ENCODE assay signal across 28 mouse cellular contexts in the genomic region with DNA sequence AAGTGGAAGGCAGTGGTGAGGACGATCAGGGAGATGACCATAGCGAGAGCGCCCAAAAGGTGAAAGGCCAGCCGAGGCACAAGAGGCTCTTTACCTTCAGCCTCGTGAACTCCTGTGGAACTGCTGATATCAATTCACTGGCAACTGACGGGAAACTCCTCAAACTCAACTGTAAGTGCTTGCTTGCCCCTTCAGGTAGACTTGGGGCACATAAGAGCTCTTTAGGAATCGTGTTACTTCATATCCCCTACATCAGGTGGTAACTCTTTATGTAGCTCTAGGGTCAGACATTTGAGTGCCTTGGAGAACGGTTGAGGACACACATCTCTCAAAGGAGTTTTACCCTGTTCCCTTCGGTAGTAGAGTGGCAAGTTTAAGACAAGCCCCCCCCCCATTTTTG. TPM values are rescaled to one million over a fixed set of nuclear protein-coding genes. Genes with fewer than 3 reads are reported as not detected.
A peak's percentile ranks its signal among the peaks of the same experiment; 100 is the strongest.
DNase-seq lines count a peak whose midpoint lies in the region; ATAC-seq and TF ChIP-seq lines count a peak whose summit lies in the region.
"Had no signal": no experiment of that assay in that cellular context is flagged by ENCODE, and none has a peak within 500 bp of the region (broad histone marks: within the 10 kb centered on the region; RNA-seq: fewer than 3 reads in every experiment).

No protein-coding gene starts in this region.

- no peaks in the 10 kb centered on the region for H3K27me3 ChIP-seq in lung, postnatal 0 days (replicated peaks; ENCODE audit: insufficient read depth, low read length)
- H3K27me3 ChIP-seq: CH12.LX; embryonic facial prominence, embryonic 12.5 days; forebrain, embryonic 13.5 days; forebrain, embryonic 15.5 days; Patski had no signal

- no peak overlapping the region for H3K9ac ChIP-seq in lung, postnatal 0 days (replicated peaks; ENCODE audit: low read depth)
- H3K9ac ChIP-seq: embryonic facial prominence, embryonic 12.5 days; forebrain, embryonic 13.5 days; forebrain, embryonic 15.5 days had no signal

- peak; percentile 81 for TF ChIP-seq EP300 in lung, postnatal 0 days (IDR thresholded peaks at IDR 0.05)

- ATAC-seq in lung, postnatal 0 days: peak; percentile 83
- ATAC-seq: activated CD4-positive, CD25-positive, alpha-beta regulatory T cell, adult 4 months; CD4-positive, CD25-positive, alpha-beta regulatory T cell, adult 4 months; forebrain, embryonic 13.5 days; forebrain, embryonic 15.5 days; Patski had no signal

- no peaks in the 10 kb centered on the region for H3K9me3 ChIP-seq in lung, postnatal 0 days (ENCODE audit: low read length)
- H3K9me3 ChIP-seq: embryonic facial prominence, embryonic 10.5 days; embryonic facial prominence, embryonic 12.5 days; forebrain, embryonic 13.5 days; forebrain, embryonic 15.5 days; G1E had no signal

- 68% methylated on average over 9 of the region's 9 CpGs for WGBS in lung, postnatal 0 days

- peak; percentile 53 to 65 for DNase-seq in lung, adult 18-20 months
- DNase-seq in lung, postnatal 0 days (ENCODE audit: low spot score): peak; percentile 87
- peak; percentile 7 for DNase-seq in lung, postnatal 14 days
- peak; percentile 72 for DNase-seq in lung, postnatal 36 days
- no peak for DNase-seq in cerebellum, postnatal 10 days
- no peak for DNase-seq in kidney, postnatal 14 days
- DNase-seq in cerebellum, adult 11-12 months: no peak
- DNase-seq in kidney, adult 11 months: no peak
- DNase-seq: adrenal gland, adult 8-10 months; adrenal gland, postnatal 14 days; adrenal gland, postnatal 36 days; B cell, adult 2 months; cerebellum, adult 18-20 months; cerebellum, adult 8-10 months; cerebellum, adult 9-11 months; cerebellum, postnatal 25 days had no signal

- no peaks in the 10 kb centered on the region for H3K4me1 ChIP-seq in lung, postnatal 0 days (ENCODE audit: insufficient read depth, low read depth, low read length)
- H3K4me1 ChIP-seq: embryonic facial prominence, embryonic 10.5 days; embryonic facial prominence, embryonic 12.5 days; forebrain, embryonic 13.5 days; forebrain, embryonic 15.5 days had no signal

- TF ChIP-seq CTCF in lung, postnatal 0 days (IDR thresholded peaks at IDR 0.05): no peak

- peaks cover 42% of the 10 kb centered on the region for H3K36me3 ChIP-seq in lung, postnatal 0 days (ENCODE audit: insufficient read depth, low read length)

- H3K27ac ChIP-seq in lung, postnatal 0 days (ENCODE audit: low read length): no peak overlapping the region; the same call in 1 of the 2 replicates
- H3K27ac ChIP-seq: embryonic facial prominence, embryonic 10.5 days; embryonic facial prominence, embryonic 12.5 days; forebrain, embryonic 13.5 days; forebrain, embryonic 15.5 days had no signal

- no peak overlapping the region for H3K4me3 ChIP-seq in lung, postnatal 0 days (ENCODE audit: low read depth, low read length)
- H3K4me3 ChIP-seq: embryonic facial prominence, embryonic 10.5 days; embryonic facial prominence, embryonic 12.5 days; forebrain, embryonic 13.5 days; forebrain, embryonic 15.5 days had no signal

- no peak overlapping the region for H3K4me2 ChIP-seq in lung, postnatal 0 days (replicated peaks; ENCODE audit: low read depth, low read length)
- H3K4me2 ChIP-seq: embryonic facial prominence, embryonic 12.5 days; forebrain, embryonic 13.5 days; forebrain, embryonic 15.5 days had no signal

RNA-seq across cellular contexts. Expression of gene 1700102P08Rik, which starts 11.2 kb away (rescaled TPM):
- 0.35 and 0.49 TPM in 2 replicates for polyA plus RNA-seq in lung, postnatal 0 days (2015; fragmentation: Nextera tagmentation; extraction: Ambion mirVana)

RNA-seq across cellular contexts. Expression of gene Usp4, which starts 33.7 kb away (rescaled TPM):
- polyA plus RNA-seq in lung, postnatal 0 days (2015; fragmentation: Nextera tagmentation; extraction: Ambion mirVana): 61.4 and 66.4 TPM in 2 replicates

RNA-seq across cellular contexts. Expression of gene Gpx1, which starts 42.7 kb away (rescaled TPM):
- polyA plus RNA-seq in lung, postnatal 0 days (2015; fragmentation: Nextera tagmentation; extraction: Ambion mirVana): 1,509 and 1,541 TPM in 2 replicates

RNA-seq across cellular contexts. Expression of gene Ccdc36, which starts 46.9 kb away (rescaled TPM):
- 0.31 and 0.56 TPM in 2 replicates for polyA plus RNA-seq in lung, postnatal 0 days (2015; fragmentation: Nextera tagmentation; extraction: Ambion mirVana)
- polyA plus RNA-seq: activated CD4-positive, CD25-positive, alpha-beta regulatory T cell, adult 4 months; G1E; Patski had no signal

RNA-seq across cellular contexts. Expression of gene BC048562, which starts 54.9 kb away (rescaled TPM):
- polyA plus RNA-seq in lung, postnatal 0 days (2015; fragmentation: Nextera tagmentation; extraction: Ambion mirVana): not detected in 2 replicates
- polyA plus RNA-seq: activated CD4-positive, CD25-positive, alpha-beta regulatory T cell, adult 4 months; CD4-positive, CD25-positive, alpha-beta regulatory T cell, adult 4 months; cortical plate, adult 2 months; embryonic facial prominence, embryonic 10.5 days; embryonic facial prominence, embryonic 12.5 days; embryonic facial prominence, embryonic 14.5 days; forebrain, embryonic 11.5 days; forebrain, embryonic 13.5 days; forebrain, embryonic 15.5 days; Patski had no signal

Comparison
In these comparisons a context has a peak if more than half of its experiments do, and no peak if none do; other contexts are left out.
1. DNase-seq: peak in lung, adult 18-20 months (2 of 2), lung, postnatal 0 days (single experiment), lung, postnatal 14 days (single experiment) and lung, postnatal 36 days (single experiment); none in cerebellum, postnatal 10 days (0 of 2), kidney, postnatal 14 days (single experiment), cerebellum, adult 11-12 months (single experiment) and kidney, adult 11 months (single experiment).